Mouse (Mus musculus) ovary, adult 18-20 months (tissue): ENCODE results near the gene Rac2.

Experiments used
- DNase-seq: peaks from one replicate; pipeline ENCODE4 v3.0.0; 2022; ENCODE audit warnings: low spot score, mixed read lengths

The Rac2 gene

GRCm38 (mm10) chr15:78547415-78548335, 24.9 kb downstream of the Rac2 start:
- DNase-seq, result peak; percentile 62

DNA sequence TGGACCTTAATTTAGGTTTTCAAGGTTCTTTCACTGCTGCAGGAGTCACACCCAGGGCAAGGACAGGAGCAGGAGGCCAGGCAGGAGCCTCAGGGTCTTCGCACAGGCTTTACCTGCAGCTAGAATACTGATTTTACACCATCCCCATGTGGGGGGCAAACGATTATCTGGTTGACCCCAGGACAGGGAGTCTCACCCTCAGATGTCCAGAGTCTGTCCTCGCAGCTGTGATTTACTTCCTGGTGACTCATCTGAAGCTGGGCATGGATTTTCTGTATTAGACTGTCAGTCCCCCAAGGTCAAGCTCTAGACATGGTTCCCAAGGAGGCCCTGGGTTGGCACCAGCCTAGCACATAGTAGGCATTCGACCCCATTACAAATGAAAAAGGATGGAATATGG, 26.5 kb downstream of the Rac2 start:
- no peak for DNase-seq

- no peak for DNase-seq
Measured at GRCm38 (mm10) chr15:78544561-78545001, 28.0 kb downstream of the Rac2 start, which contains the start of gene Sstr3. Sstr3 (minus strand) TSS chr15:78544685.

- DNase-seq, result no peak
Measured at GRCm38 (mm10) chr15:78544041-78544440, 28.5 kb downstream of the Rac2 start.

- DNase-seq, result no peak
Measured at GRCm38 (mm10) chr15:78542767-78543303, 29.7 kb downstream of the Rac2 start.

GRCm38 (mm10) chr15:78542098-78542766, 30.4 kb downstream of the Rac2 start:
- no peak for DNase-seq

GRCm38 (mm10) chr15:78541606-78542005, 31.0 kb downstream of the Rac2 start:
- DNase-seq, result no peak

DNA sequence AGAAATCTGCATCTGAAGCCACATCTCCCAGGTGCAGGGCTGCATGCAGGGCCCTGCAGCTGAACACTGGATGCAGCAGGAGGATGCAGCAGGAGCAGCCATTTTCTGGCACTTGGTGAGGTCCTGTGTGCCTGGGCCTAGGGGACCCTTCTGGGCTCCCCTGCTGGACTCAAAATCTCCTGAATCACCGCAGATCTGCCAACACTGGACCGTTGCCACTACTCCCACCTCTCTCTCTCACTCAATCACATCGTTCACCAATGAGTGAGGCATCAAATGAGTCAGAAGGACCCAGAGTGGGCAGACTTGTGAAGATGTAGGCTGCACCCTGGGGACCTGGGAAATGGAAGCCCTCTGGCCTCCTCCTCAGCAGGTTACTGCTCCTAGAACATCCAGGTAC, 31.5 kb downstream of the Rac2 start:
- no peak for DNase-seq

DNA sequence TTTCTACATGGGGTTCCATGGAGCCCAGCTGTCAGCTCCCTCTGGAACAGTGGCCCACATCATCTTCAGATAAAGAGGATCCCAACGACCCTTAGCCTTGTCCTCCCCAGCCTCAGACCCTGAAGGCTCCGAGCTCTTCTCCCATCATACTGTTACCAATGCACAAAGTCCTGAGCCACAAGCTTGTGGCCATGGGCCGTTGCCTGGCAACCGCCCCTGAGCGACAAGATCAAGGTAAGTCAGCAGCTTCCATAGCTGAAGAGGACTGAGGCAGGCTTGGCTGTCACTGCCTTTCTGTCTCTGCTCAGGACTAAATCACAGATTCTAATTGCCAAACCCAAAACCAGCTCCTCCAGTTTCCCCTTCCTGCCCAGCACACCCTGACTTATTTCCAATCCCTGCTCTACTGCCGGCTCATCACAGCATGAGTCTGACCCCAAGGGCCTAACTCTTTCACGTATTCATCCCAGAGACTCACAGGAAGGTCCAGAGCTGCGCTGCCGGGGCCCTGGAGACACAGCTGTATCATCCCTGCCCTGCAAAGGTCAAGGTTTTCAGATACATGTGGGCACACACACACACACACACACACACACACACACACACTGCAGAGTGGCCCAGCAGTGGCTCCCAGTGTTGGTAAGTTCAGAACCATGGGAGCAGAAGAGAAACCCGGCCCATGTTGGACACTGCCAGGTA, 36.7 kb downstream of the Rac2 start:
- DNase-seq, result no peak

- DNase-seq, result no peak
Measured at GRCm38 (mm10) chr15:78533346-78533835, 39.2 kb downstream of the Rac2 start.

DNA sequence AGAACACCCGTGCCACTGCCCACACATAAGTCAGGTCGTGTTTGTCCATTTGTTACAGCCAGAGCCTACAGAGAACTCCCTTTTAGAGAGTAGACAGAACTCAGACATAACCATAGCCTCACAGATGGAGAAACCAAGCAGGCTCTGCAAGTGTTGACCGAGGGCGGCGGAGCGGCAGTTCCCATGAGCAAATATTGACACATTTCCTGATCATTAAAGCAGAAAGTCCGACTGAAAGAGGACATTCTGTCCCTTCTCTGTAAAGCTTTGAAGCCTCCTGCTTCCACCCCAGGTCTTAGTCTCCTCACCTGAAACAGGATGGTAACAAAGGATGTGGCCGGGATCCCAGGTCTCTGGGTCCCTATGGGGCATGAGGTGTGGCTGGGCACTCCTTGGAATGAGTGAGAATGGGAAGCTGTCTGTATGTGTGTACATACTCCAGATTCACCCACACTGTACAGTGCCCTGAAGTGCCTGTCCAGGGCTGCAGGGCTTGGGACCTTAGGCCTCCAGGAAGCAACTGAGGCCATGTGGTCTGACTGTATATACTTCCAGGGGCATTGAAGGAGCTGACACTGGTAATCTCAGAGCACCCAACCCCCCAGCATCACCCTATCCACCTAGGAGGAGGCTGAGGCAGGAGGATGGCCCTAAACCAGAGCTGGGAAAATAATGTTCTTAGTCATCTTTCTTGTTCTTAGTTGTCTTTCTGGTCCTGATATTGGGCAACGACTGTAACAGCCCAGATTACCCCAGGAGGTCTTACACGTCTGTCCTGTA, 39.8 kb downstream of the Rac2 start:
- DNase-seq, result no peak

DNA sequence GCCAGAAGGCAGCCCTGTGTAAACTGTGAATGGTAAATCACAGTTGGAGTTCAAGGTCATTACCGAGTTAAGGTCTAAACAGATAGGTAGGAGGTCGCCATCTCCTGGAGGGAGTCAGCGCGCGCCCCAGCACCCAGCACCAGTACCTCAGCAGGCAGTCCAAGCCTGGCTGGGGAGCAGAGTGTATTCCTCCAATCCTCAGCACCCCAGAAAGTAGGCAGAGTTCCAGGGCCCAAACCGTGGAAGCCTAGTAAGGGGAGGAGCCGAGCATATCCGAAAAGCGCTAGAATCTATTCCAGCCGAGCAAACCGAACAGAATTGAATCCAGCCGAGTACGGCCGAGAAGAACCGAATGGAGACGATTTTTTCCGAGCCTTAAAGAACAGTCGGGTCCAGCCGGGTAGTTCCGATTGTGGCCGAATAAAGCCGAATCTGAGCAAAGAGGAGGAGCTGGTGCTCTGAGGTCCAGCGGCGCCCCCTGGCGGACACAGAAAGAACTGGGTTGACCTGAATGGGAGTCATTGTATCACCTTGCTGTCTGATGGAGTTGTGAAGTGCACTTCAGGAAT, 40.6 kb downstream of the Rac2 start:
- peak; percentile 95 for DNase-seq

DNA sequence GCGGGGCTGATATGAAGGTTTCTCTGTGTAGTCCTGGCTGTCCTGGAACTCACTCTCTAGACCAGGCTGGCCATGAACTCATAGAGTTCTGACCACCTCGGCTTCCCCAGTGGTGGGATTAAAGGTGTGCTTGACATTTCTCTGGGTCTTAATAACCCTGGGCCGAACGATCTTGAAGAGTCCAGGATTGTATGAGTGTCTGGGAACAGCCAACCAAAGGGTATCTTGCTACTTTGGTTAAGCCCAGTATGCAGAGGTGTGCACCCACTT, 41.2 kb downstream of the Rac2 start:
- DNase-seq, result no peak

DNA sequence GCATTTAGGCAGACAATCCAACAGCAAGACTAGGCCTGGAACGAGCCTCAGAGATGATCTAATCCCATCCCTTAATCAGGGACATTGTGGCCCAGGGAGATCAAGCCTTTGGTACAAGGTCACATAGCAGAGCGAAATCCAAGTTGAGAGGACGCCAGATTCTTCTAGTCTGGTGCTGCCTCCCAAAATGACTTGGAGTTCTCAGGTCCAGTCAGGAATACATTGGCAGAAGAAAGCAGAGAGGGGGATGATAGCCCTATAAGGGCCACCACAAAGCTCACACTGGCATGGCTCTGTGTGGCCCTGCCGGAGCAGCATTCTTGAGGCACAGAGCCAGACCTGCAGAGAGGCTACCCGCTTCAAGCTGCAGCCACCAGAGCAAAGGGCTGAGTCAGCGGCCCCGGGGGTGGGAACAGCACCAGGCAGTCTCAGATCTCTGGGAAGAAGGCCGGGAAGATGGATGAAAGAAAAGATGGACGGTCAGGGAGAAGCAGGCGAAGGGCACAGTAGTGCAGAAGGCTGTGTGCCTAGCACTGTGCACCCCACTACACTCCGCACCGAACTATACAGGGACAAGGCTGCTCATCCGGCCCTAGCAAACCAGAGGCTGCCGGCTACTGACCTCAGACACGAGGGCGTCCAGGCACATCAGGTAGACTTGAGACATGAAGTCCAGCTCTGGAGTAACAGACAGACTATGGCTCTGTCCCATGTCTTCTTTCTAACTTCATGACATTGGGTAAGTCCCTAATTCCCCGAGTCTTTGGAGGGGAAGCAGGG, 41.7 kb downstream of the Rac2 start, which contains the start of gene C1qtnf6:
C1qtnf6 (minus strand) TSS at position 746 of the 780 bp plus-strand sequence.
- DNase-seq, result peak; percentile 74

DNA sequence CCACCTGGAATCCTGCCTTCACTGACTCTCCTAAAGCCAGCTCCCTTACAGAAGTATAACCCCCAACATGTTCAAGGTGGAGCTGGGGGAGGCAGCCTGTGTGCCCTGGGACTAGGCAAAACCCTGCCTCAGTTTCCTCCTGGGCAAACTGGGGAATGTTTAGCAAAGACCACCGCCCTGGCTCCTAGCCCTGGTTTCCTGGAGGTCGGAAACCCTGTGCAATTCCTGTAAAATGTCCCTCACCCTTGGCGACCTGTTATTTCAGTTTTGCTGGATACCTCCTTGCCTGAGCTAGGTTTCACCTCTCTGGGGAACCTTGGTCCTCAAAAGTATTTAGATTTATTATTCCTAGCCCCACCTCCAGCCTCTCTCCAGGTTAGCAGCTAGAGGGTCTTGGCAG, 42.4 kb downstream of the Rac2 start:
- DNase-seq, result no peak

GRCm38 (mm10) chr15:78529428-78529990, 43.1 kb downstream of the Rac2 start:
- DNase-seq, result peak; percentile 74

GRCm38 (mm10) chr15:78528726-78529411, 43.7 kb downstream of the Rac2 start:
- DNase-seq, result no peak

- no peak for DNase-seq
Measured at GRCm38 (mm10) chr15:78527973-78528372, 44.6 kb downstream of the Rac2 start.

DNA sequence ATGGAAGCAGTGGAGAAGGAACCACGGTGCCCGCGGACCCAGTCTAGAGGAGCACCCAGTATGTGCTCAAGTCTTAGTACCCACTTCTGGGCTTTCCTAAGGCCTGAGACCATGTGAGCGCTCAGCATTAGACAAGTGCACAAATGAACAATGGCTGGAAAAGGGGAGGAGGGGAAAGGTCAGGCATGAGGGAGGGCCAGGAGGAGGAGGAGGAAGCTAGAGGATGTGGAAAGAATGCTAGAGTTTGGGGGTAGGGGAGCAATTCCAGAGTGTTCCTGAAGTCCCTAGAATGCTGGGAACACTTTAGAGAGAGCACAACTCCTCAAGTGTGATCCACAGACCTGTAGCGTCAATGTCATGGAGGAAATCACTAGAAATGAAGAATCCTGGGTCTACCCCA, 48.4 kb downstream of the Rac2 start:
- no peak for DNase-seq
